ENCODE assay signal across 30 mouse cellular contexts in the genomic region with DNA sequence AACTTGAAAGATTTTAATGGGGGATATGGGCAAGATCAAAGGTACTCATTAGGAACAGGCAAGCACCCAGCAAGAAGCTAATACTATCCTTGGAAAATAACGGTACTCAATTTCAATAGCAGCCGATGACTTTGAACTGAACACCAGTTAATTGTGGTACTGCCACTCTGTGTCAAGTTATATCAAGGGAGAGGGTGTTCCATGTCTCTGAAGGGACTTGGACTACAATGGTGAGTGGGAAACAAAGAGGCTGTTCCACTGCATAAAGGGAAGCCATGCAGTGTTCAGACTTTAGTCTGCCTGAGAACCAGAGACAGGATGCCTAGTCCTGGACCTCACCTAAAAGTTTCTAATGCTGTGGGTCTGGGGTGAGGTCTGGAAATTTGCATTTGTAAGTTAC.
DNase-seq lines count a peak whose midpoint lies in the region; ATAC-seq lines count a peak whose summit lies in the region.
"Had no signal": no experiment of that assay in that cellular context is flagged by ENCODE, and none has a peak within 500 bp of the region (broad histone marks: within the 10 kb centered on the region; RNA-seq: fewer than 3 reads in every experiment).

No protein-coding gene starts in this region.

- 57% methylated on average over 2 of the region's 2 CpGs for WGBS in midbrain, embryonic 11.5 days
- 62% methylated on average over 2 of the region's 2 CpGs for WGBS in midbrain, embryonic 10.5 days
- WGBS in embryonic facial prominence, embryonic 12.5 days = 38% methylated on average over 2 of the region's 2 CpGs
- 10% methylated on average over 2 of the region's 2 CpGs for WGBS in forebrain, embryonic 15.5 days

- no peak for DNase-seq in midbrain, embryonic 11.5 days (ENCODE audit: low spot score, missing footprints)
- DNase-seq in midbrain, embryonic 10.5 days (ENCODE audit: low spot score) = no peak
- DNase-seq in retina, postnatal 1 day = peak; percentile 18
- no peak for DNase-seq in urinary bladder, postnatal 10 days (ENCODE audit: low spot score)
- DNase-seq in heart, postnatal 4 days = no peak
- DNase-seq: adrenal gland, postnatal 10 days; cerebellum, adult 11 months; cerebellum, adult 9-10 months; cerebellum, postnatal 36 days; gastrocnemius, adult 2 months; gastrocnemius, postnatal 36 days; heart, adult 2 months; kidney, adult 9 months; kidney, postnatal 14 days; lung, embryonic 14.5 days; right cerebral cortex, adult 18-20 months; right cerebral cortex, postnatal 4 days; thymus, adult 18-20 months; thymus, postnatal 25 days had no signal

- no peak overlapping the region for H3K4me3 ChIP-seq in midbrain, embryonic 11.5 days (ENCODE audit: low read depth, low read length)
- H3K4me3 ChIP-seq in midbrain, embryonic 10.5 days = no peak overlapping the region
- H3K4me3 ChIP-seq in embryonic facial prominence, embryonic 12.5 days = no peak overlapping the region
- H3K4me3 ChIP-seq in forebrain, embryonic 15.5 days = no peak overlapping the region
- H3K4me3 ChIP-seq: erythroblast, embryonic 14.5 days; gastrocnemius, adult 2 months; heart, adult 2 months; heart, embryonic 12.5 days; left cerebral cortex, adult 2 months; limb, embryonic 12.5 days; liver, embryonic 15.5 days had no signal

- peaks cover 3% of the 10 kb centered on the region; the same call in 1 of the 2 replicates for H3K4me1 ChIP-seq in midbrain, embryonic 11.5 days (ENCODE audit: control insufficient read depth, insufficient read depth, low read length)
- H3K4me1 ChIP-seq in midbrain, embryonic 10.5 days = no peaks in the 10 kb centered on the region
- no peaks in the 10 kb centered on the region for H3K4me1 ChIP-seq in embryonic facial prominence, embryonic 12.5 days
- no peaks in the 10 kb centered on the region for H3K4me1 ChIP-seq in forebrain, embryonic 15.5 days
- H3K4me1 ChIP-seq: heart, embryonic 12.5 days; limb, embryonic 12.5 days; liver, embryonic 15.5 days had no signal

- H3K9me3 ChIP-seq in midbrain, embryonic 11.5 days (ENCODE audit: control insufficient read depth, low read length) = no peaks in the 10 kb centered on the region
- no peaks in the 10 kb centered on the region for H3K9me3 ChIP-seq in midbrain, embryonic 10.5 days (replicated peaks)
- H3K9me3 ChIP-seq in embryonic facial prominence, embryonic 12.5 days = no peaks in the 10 kb centered on the region
- H3K9me3 ChIP-seq in forebrain, embryonic 15.5 days = no peaks in the 10 kb centered on the region
- H3K9me3 ChIP-seq: heart, embryonic 12.5 days; limb, embryonic 12.5 days; liver, embryonic 15.5 days had no signal

- no peaks in the 10 kb centered on the region for H3K27me3 ChIP-seq in midbrain, embryonic 11.5 days (ENCODE audit: control insufficient read depth, insufficient read depth, low read length)
- H3K27me3 ChIP-seq in midbrain, embryonic 10.5 days (ENCODE audit: low read depth, poor library complexity, severe bottlenecking) = no peaks in the 10 kb centered on the region
- no peaks in the 10 kb centered on the region for H3K27me3 ChIP-seq in embryonic facial prominence, embryonic 12.5 days
- H3K27me3 ChIP-seq in forebrain, embryonic 15.5 days = no peaks in the 10 kb centered on the region
- H3K27me3 ChIP-seq: heart, embryonic 12.5 days; limb, embryonic 12.5 days; liver, embryonic 15.5 days had no signal

- peak; percentile 57; the same call in 1 of the 2 replicates for ATAC-seq in midbrain, embryonic 11.5 days (ENCODE audit: low FRiP score)
- 0 out of 2 replicates have a peak, but pooled peaks have one; percentile 35 for ATAC-seq in embryonic facial prominence, embryonic 12.5 days (ENCODE audit: insufficient number of reproducible peaks, insufficient read depth, low FRiP score, low TSS enrichment)
- ATAC-seq in forebrain, embryonic 15.5 days (replicated peaks) = peak; percentile 43; the same call in 1 of the 2 replicates
- ATAC-seq: intestine, postnatal 0 days; Patski had no signal

- H3K27ac ChIP-seq in midbrain, embryonic 11.5 days (ENCODE audit: low read depth, low read length) = no peak overlapping the region
- no peak overlapping the region for H3K27ac ChIP-seq in midbrain, embryonic 10.5 days (replicated peaks)
- H3K27ac ChIP-seq in embryonic facial prominence, embryonic 12.5 days = no peak overlapping the region
- H3K27ac ChIP-seq in forebrain, embryonic 15.5 days (replicated peaks) = no peak overlapping the region
- H3K27ac ChIP-seq: gastrocnemius, adult 2 months; heart, adult 2 months; hindbrain, embryonic 14.5 days; left cerebral cortex, adult 2 months; limb, embryonic 12.5 days; liver, embryonic 15.5 days; stomach, postnatal 0 days had no signal

- no peak overlapping the region for H3K9ac ChIP-seq in midbrain, embryonic 11.5 days (ENCODE audit: low read length)
- no peak overlapping the region for H3K9ac ChIP-seq in embryonic facial prominence, embryonic 12.5 days
- no peak overlapping the region for H3K9ac ChIP-seq in forebrain, embryonic 15.5 days (replicated peaks)
- H3K9ac ChIP-seq: heart, embryonic 12.5 days; hindbrain, embryonic 14.5 days; limb, embryonic 12.5 days; liver, embryonic 15.5 days; lung, embryonic 14.5 days had no signal

- H3K36me3 ChIP-seq in midbrain, embryonic 11.5 days (ENCODE audit: control insufficient read depth, insufficient read depth, low read length) = no peaks in the 10 kb centered on the region
- H3K36me3 ChIP-seq in midbrain, embryonic 10.5 days = no peaks in the 10 kb centered on the region
- H3K36me3 ChIP-seq in embryonic facial prominence, embryonic 12.5 days = no peaks in the 10 kb centered on the region
- H3K36me3 ChIP-seq in forebrain, embryonic 15.5 days = no peaks in the 10 kb centered on the region
- H3K36me3 ChIP-seq: heart, embryonic 12.5 days; limb, embryonic 12.5 days; liver, embryonic 15.5 days had no signal

- no peak overlapping the region for H3K4me2 ChIP-seq in midbrain, embryonic 11.5 days
- no peak overlapping the region for H3K4me2 ChIP-seq in embryonic facial prominence, embryonic 12.5 days (replicated peaks)
- no peak overlapping the region for H3K4me2 ChIP-seq in forebrain, embryonic 15.5 days (replicated peaks)
- H3K4me2 ChIP-seq: heart, embryonic 12.5 days; hindbrain, embryonic 14.5 days; limb, embryonic 12.5 days; liver, embryonic 15.5 days; lung, embryonic 14.5 days had no signal
